Mouse (Mus musculus) 3T3-L1 (cell line): ENCODE data around the gene Zfp772.
"Not testable (repeated sequence)": the region's sequence is repeated elsewhere in the genome, so short reads cannot be mapped to it uniquely, and the experiment has no call there.

Source experiments
- DNase-seq: peaks from one replicate; pipeline ENCODE4 v3.0.0-alpha.2; 2015; ENCODE audit warnings: low read depth, low spot score

Gene Zfp772

GRCm38 (mm10) chr7:7209313-7210151 is at the start of gene Zfp772:
Gene Zfp772, minus strand, starts transcription at chr7:7209998.
- peak; percentile 29 for DNase-seq

- not testable (repeated sequence) for DNase-seq
Measured at GRCm38 (mm10) chr7:7247228-7247627, 37.4 kb upstream of the Zfp772 start, which contains the start of gene Vmn2r29. Gene Vmn2r29, minus strand, starts transcription at chr7:7247328.

DNA sequence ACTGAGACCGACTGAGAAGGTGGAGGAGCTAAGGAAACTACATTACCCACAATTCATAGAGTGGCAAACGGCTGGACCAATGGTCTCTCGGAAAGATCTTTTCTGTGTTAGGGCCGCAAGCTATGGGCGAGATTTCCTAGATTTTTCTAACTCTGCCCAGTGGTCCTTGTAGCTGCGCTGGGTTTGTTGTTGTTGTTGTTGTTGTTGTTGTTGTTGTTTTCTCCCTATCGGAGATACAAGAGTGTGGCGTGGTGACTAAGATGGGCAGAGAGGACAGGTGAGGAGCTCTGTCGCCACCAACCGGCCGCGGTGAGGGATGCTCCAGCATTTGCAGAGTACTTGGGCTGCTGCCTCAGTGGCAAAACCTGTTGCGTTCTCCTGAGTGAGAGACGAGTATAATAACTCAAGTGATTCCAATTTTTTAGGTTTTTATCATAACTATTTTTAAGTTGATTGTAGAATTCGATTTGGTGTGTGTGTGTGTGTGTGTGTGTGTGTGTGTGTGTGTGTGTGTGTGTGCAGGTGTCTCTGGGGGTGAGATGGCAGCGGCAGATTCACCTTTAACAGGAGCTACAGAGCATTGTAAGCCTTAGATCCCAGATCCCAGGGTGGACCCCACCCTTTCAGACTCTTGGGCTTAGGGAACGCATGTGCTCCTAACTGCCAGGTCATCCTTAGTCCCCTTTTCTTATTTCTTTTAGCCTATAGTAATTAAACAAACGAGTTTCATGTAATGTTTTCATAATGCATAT is 21.4 kb downstream of the Zfp772 start:
- DNase-seq: peak; percentile 72

DNA sequence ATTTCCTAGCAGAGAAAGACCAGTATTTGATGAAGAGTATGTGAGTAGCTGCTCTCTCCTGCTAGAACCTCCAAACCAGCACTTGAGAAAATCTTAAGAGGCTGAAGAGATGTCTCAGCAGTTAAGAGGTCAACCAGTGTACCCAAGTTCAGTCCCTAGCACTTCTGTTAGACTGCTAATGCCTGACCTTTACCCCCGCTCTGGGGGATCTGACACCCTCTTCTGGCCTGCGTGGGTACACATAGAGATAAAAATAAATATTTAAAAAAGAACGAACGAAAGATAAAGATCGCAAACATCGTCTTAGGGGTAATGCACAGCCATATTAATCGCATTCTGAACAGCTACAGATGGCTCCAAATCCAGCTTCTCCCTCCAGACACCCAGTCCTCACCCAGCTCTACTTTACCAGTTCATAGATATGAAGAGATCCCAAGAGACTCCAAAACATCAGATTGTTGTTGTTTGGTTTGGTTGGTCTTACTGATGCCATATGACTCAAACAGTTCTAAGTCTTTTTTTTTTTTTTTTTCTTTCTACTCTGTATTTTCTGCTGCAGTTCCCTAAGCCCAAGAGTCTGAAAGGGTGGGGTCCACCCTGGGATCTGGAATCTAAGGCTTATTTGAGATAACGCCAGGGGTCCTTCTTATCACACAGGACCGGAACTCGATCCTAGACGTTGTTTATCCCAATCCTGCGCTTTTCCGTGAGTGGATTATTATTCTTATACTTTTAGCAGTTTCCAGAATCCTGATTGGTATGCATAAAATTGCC is 22.2 kb downstream of the Zfp772 start:
- DNase-seq: no peak

DNA sequence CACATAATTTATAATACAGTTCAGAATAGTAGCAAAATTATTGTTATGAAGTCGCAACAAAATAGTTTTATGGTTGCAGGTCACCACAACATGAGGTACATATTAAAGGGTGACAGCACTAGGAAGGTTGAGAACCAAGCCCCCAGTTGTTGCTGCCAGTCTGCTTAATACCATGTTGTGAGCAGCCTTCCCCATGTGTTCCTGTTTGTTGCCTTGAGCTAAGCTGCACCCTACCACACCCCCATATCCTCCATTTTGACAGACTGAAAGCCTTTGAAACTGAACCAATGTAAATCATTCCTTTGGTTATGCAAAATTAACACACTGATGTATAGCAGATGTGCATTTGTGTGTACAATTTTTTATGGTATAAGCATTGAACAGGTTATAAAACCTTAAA is 23.9 kb downstream of the Zfp772 start:
- no peak for DNase-seq

DNA sequence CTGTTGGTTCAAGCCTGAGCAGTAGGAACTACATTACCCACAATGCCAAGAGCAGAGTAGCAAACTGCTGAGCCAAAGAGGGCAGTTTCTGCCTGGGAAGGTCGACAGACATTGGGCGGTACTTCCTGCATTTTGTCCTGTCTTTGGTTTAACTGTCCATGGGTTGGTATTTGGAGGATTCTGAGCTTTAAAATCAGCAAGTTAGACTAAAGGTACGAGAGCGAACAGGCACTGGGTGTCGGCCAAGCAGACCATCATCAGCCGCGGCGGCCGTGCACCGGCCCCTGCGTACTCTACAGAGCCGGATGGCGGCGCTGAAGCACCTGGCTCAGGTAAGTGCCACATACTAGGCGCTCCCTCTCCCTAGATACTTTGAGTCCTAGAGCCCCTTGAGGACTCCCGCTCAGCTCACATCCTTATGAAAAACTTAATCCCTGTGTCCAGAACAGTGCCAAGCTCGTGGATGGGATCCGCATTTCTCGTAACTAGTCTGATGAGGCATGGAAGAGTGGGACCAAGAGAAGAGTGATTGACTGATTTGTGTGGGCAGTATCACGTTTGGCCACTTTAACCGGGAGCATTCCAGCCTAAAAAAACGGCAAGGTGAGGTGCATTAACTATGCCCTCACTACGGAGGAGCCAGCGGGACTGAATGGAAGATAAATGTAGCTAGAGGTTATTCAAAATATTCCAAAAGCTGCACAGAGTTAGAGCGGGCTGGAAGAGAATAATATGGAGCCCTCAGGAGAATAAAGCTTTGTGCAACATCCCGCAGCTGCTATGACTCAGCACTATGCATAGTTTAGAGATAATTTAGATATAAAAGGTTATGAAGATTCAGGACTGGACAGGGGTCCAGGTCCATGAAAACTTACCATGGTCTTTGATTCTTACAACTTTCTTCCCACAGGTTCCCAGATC is 38.3 kb downstream of the Zfp772 start, which contains the start of gene Zfp418:
Zfp418 (plus strand) TSS at position 104 of the 921 bp plus-strand sequence.
- peak; percentile 77 for DNase-seq
